Mouse (Mus musculus) cerebellum, adult 11 months (tissue): ENCODE results near the gene Kmt2d.
"Not testable (repeated sequence)": the region's sequence is repeated elsewhere in the genome, so short reads cannot be mapped to it uniquely, and the experiment has no call there.

Experiments used
- DNase-seq: peaks from one replicate; pipeline ENCODE4 v3.0.0; 2022

Kmt2d gene

DNA sequence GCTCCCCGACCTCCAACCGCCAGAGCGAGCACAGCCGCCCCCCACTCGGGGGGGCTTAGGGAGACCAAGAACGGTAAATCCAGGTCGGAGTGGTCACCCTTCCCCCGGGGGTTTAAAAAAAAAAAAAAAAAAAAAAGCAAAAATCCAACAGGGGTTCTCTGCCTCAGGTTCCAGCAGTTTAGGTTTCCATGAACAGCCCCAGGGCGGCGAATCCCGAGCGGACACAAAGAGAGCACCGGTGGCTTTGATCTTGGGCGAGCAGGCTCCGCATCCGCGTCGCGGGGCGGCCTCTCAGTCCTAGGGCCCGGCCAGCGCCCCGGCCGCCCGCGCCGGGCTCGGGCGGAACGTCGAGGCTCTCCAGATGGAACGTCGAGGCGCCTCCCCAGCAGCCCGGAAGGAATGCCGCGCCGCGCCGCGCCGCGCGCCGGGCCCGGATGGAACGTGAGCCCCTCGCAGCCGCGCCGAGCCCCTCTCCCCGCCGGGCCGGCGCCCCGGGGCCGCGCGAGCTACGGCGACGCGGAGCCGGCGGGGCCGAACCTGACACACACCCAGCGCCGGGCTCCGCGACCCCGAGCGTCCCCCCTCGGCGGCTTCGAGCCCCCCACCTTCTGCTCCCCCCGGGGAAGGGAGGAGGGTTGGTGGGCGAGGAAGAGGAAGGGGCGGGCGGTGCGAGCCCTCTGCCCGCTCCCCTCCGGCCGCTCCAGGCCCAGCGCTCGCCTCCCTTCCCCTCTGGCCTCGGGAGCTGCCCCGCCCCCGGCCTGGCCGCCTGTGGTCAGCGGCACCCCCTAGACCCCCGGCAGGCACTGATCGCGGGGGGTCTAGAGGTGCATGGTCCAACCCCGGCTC, at the start of gene Kmt2d:
TSS of gene Kmt2d (minus strand) at position 135 of the 846 bp plus-strand sequence.
- no peak for DNase-seq

DNA sequence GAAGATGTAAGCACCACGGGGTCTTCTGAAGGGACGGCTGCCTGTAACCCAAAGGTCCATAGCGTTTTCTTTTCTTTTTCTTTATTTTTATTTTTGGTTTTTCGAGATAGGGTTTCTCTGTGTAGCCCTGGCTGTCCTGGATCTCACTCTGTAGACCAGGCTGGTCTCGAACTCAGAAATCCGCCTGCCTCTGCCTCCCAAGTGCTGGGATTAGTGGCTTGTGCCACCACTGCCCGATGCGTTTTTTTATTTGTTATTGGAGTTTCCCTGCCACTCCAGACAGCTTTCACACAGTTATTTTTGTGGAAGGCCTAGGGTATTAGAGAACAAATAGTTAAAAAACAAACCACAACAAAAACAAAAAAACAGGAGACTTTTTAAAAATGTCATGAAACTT, 47.5 kb upstream of the Kmt2d start:
- not testable (repeated sequence) for DNase-seq

DNA sequence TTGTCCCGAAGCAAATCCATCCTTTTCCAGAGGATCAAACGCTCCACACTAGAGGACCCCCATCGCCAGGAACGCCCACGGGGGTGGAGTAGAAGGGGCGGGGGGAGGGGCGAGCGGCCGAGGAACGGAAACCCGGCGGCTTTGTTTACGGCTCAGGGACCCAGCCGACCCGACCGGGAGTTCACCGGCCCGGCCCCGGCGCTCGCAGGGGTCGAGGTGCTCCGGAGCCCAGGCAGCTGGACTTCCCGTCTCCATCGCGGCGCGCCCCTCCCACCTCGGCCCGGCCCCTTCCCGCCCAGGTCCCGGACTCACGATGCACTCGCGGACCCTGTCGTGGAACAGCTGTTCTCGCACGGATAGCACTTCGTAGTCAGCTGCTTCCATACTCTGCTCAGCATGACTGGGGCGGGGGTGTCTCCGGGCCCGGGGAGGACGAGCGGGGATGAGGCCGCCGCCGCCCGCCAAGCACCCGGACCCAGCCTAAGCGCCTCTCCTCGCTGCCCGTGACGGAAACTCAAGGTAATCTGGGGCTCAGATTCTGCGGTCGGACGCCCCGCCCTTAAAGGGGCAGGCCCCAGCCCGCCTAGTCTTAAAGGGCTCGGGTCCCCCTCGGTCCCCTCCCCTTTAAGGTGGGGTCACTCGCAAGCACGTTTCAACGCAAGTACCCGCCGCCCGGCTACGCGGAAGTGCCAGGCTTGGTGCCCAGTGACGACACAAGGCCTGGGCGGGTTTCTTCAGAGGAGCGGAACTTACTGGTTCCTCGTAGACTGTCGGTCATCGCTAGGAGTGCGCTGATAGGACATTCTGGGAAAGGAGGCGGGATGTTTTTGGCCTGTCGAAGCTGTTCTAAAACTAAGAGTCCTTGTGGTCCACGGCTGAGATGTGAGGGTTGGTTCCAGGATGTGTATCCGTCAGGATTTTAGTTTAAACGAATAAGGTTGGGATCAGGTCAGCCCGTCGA, 46.8 kb upstream of the Kmt2d start, which contains the start of gene Lmbr1l:
TSS of gene Lmbr1l (minus strand) at position 694 of the 961 bp plus-strand sequence.
- peak; percentile 98 for DNase-seq

DNA sequence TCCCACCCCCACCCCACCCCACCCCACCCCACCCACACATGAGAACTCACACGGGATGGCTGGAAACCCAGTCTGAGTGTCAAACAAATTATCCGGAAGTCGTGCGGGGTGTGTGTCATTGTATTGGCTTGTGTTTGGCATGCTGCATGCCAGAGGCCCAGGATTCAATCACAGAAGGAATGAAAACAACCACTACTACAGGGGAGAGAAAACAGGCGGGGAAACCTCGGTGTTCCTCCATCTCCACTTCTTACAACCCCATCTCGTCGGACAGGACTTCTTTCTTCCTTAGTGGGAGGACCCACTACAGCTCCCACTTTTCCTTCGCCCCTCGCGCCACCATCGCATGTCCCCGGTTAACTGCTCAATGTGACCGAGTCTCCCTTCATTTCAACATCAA, 46.1 kb upstream of the Kmt2d start:
- DNase-seq, result no peak

DNA sequence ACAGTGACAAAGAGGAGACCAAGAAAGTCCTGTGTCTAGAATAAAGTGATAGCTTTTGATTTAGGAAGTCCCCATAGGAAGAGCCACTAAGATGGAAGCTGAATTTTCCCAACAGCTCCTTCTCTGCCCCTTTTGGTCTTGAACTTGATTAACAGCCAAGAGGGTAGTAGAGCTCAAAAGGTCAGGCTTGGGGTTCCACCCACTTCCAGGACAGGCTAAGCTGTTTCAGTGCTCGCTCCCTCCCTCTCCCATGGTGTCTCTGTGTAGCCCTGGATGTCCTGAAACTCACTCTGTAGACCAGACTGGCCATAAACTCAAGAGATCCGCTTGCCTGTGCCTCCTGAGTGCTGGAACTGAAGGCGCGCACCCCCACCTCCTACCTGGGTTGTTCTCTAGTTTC, 45.0 kb upstream of the Kmt2d start:
- no peak for DNase-seq

DNA sequence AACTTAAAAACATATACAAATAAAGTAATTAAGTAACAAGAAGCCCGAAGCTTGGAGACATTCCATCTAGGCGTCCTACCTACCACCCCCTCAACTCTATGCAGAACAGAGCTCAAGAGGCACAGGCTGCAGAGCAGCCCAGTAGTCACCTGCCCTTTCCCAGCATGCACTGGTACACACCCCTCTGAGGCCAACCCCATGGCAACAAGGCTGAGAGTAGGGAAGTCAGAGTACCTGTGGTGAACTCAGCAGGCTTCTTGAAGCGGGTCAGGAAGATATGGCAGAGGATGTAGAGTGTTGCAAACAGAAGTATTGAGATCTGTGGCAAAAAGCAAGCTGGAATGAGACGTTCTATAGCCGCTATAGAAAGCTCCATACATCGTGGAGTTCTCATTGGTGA, 43.9 kb upstream of the Kmt2d start:
- no peak for DNase-seq

DNA sequence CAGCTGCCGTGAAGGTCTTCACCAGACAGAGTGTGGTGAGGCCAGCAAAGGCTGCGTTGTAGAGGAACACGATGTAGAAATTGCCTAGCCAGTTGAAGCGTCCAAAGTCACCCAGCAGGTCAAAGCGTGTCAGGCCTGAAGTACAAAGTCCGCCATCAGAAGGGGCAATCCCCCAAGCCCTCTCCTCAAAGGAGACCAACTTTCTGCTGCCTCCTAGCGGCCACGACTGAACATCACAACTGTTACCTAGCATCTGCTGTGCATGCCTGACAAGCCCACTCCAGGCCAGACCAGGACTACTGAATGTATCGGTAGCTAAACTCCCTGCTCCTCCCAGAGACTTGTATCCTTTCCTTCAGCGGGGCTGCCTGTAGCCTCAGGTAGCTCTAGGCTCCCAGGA, 33.7 kb upstream of the Kmt2d start:
- no peak for DNase-seq

DNA sequence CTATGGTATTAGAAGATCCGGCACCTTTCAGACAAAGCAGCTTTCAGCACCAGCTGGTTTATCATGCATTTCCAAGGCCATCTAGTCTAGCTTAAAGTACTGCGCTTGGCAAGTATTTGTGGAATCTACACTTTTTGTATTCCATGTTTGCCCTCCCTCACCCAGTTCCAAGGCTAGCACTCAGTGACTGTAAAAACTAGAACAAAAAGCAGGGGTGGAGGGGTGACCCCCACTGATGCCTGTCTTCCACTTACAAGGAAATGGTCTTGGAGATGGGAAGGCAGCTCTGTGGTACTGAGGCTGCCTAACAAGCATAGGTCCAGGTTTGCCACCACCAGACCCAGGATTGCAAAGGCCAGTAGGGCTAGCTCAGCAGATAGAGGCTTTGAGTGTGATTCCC, 31.6 kb upstream of the Kmt2d start:
- DNase-seq, result no peak

DNA sequence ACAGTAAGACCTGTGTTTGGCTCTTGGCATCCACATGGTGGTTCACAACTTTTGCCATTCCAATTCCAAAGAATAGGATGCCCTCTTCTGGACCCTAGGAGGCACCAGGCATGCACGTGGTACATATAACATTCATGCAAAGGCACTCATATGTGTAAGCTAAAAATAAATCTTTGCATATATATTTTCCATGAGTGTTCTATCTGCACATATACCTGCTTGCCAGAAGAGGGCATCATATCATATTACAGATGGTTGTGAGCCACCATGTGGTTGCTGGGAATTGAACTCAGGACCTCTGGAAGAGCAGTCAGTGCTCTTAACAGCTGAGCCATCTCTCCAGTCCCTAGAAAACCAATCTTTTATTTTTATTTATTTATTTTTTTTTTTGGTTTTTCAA, 30.5 kb upstream of the Kmt2d start:
- DNase-seq, result no peak

DNA sequence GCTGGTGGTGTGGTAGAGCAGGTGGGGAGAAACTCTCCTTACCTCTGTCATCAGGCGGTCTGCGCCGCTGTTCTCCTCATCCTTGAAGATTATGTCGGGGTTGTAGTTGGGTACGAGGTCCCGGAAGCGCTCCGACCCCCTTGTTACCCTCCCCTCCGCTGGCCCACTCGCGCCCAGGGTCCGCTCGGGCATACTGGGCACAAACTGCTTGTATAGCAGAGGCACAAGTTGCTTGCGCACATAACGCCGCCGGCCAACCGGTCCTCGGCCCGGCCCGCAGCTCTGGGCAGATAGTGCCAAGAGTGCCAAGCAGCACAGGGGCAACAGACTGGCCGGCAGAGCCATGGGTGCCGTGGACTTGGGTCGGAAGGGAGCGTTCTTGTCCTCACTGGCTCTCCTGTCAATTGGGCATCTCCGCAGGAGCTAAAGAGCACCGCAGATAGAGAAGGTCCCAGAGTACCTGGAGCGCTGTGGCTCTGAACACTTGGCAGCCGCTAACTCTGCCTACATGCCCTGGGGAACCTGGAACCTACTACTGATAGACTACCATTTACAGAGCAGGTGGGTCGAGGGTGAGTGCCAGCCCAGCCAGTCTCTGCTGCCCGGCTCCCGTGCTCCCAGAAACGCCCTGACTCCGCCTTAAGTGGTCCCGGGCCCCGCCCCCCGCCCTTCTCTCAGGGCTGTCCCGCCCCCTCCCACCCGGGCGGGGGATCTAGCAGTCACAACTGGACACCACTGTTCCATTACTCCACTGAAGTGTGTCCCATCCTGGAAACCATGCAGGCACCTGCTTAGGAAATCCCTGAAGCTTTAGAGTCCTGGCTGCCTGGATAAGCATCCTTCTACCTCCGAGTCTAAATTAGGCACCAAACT, 27.2 kb upstream of the Kmt2d start, which contains the start of gene Dhh:
TSS of gene Dhh (minus strand) at position 613 of the 873 bp plus-strand sequence.
- DNase-seq, result no peak

DNA sequence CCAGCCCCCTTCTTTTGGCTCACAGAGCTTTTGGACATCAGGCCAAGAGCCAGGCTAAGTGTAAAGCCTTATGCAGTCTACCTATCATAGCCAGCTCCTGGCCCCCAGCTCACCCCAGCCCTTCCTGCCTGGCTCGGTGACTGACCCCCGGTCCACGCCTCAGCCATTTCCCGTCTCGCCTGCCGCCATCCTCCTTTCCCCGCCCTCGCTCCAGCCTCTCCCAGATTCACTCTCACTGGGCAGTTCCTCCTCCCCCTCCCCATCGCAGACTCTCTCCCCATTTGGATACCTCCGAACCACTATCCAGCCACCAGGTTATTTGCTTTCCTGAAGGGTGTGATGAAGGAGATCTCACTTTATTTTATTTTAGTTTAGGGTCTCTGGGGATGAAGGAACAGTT, 26.5 kb upstream of the Kmt2d start:
- DNase-seq, result no peak

DNA sequence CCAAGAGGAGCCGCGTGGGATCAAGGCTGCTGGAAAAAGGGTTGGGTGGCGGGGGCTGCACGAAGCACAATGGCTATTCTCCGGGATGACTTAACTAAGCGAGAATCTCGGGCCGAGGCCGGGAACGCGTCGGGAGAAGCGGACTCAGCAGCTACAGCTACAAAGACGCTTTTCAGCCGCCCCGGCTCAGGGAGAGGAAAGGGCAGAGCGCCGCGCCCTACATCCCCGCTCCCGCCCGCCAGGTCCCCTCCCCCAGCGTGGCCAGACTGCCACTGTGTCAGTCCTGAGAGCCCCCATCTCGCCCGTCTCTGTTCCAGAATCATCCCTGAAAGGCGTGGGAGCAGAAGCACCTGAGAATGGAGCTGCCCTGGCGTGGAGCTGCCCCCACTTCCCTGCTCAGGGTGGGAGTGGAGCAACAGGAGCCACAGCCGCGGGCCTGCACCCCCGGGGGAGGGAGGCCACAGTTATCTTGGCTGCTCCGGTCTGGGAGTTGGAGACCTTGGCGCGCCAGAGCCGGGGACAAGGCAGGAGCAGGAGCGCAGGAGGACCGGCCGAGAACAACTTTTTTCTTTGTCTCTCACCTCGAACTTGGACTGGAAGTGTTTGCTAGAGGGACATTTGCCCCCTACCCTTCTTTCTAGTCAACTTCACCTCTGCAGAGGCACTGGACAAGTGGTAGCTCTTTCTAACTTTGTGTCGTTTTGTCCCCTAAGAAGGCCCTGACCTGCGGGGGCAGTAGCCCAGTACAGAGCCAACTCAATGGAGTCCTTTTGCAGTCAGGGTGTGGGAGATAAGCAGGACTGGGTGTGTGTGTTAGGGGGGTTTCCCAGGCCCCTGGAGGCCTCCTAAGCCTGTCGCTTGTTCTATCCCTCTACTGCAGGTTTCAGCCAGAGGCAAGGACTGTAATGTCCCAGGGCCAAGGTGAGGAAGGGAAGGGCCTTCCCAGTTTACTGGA, 24.9 kb upstream of the Kmt2d start:
- DNase-seq, result no peak

DNA sequence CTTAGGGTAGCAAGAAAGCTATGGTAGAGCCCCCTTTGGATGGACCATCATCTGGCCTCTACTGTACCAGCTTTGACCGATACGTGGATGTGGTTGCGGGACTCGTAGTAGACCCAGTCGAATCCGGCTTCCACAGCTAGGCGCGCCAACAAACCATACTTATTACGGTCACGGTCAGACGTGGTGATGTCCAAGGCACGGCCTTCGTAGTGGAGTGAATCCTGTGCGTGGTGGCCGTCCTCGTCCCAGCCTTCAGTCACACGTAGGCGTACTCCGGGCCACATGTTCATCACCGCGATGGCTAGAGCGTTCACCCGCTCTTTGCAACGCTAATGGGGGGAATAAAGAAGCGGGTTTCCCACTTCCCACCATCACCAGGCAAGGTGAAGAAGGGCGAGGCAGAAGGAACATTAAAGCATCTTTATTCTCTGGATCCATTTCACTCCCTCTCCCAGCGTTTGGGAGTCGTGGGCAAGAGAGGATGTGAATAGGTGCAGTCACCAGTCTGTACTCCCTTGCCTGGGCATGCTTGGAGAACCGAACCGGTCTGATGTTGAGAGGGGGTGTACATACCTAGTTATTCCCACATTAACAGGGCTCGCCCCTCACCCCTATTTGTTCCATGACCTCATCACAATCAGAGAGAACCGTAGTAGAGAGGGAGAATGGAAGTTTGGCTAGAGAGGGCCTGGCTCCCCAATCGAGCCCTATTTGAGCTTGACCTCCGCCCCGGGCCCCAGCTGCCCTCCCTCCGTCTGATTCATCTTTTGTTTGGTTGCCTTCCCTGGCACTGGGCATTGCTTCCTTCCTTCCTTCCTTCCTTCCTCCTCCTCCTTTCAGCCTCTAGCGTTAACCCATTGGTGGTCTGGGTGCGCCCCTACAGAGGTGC, 24.0 kb upstream of the Kmt2d start:
- DNase-seq, result no peak

DNA sequence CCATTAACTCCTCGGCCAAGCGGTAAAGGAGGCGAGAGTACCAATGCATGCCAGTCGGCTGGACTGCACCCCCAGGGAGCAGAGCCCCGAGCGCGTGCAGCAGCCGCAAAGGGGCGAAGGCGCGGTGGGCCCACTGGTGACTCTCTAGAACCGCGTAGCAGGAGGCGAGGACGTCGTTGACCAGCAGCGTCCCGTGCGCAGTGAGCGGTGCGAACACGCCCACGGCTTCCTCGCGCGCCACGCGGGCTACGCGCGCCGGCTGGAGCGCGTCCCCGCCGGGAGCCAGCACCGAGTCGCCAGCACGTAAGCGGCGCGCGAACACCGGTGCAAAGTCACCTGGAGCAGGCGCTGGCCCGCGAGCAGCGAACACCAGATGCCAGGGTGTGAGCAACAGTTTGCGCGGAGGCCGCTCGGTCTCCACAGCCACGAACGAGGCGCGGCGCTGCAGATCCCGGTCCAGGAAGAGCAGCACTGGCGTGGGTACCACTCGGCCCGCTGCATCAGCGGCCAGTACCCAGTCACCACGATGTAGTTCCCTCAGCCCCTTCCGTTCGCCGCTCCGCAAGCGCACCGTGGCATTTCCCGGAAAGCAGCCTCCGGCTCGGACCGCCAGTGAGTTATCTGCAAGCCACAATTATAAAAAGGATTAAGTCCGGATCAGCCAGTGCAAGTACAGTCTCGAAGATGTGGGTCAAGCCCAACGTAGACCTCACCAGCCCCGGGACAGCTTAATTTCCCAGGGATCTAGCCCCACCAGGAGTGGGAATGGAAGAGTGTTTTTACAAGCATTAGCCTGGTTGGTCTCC, 23.1 kb upstream of the Kmt2d start, which contains the start of gene Rhebl1:
TSS of gene Rhebl1 (minus strand) at position 601 of the 806 bp plus-strand sequence.
- DNase-seq, result no peak

DNA sequence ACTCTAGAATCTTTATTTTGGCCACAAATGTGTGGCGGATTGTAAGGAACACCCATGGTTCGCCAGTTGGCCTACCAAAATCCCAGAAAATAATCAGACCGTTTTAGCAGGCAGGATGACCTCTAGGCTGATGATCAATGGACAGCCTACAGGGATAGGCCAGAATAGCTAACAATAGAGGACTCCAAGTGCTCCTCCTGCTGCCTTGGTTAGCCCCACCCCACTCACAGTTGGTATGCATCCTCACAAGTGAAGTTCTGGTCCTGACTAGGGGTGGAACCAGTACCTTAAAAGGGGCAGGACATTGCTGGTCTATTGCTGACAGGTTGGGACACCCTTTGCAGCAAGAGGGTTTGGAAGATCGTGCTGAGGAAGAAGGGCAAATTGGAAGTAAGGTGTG, 22.0 kb upstream of the Kmt2d start:
- DNase-seq, result no peak

DNA sequence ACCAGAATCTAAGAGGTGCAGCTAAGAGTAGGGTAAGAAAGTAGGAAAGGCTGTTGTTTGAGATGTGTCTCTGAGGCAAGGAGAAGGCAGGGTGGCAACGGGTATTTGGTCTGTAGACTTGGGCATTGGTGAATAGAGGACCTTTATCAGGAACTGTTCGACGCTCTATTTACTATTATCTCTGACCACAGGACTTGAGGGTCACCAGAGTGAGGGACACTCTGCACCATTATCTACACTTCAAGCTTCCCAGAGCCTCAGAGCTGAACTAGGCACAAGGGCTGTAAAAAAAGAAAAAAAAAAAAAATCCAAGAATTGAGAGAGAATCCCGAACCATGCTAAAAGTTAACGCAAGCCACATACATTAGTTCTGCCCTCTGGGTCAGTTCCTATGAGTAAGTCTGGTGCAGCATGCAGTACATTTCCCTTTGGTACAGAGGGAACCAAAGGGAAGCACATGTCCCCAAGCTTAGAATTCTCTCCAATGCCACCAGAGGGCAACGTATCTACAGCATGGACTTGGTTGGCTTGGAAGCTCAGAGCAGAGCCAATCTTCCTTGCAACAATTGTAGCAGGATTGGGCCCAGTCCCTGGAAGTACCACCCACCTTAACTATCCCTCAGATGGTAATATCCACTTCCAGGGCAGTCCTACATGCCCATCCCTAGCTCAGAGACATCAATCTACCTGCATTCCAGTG, 21.1 kb upstream of the Kmt2d start:
- peak; percentile 64 for DNase-seq

DNA sequence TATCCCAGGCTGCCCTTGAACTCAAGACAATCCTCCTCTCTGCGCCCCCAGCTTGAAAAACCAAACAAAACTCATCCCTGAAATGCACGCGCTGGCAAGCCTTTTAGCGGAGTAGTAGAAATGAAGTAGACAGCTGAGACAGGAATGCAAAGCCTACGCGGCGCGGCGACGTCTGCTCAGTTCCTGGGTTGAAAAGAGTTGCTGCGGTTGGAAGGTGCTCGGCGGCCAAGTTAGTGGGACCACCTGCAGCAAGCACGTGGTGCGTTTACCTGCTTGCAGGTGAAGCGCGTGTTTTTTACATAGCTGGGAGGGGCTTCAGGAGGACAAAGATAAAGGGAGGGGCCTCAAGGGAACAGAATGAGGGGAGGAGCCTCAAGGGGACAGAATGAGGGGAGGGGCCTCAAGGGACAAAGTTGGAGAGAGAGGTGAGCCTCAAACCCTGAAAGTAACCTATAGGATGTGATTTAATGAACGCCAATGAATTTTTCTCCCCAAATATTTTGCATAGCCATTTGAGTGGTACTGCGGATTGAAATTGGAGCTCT, 20.3 kb upstream of the Kmt2d start:
- DNase-seq, result no peak

DNA sequence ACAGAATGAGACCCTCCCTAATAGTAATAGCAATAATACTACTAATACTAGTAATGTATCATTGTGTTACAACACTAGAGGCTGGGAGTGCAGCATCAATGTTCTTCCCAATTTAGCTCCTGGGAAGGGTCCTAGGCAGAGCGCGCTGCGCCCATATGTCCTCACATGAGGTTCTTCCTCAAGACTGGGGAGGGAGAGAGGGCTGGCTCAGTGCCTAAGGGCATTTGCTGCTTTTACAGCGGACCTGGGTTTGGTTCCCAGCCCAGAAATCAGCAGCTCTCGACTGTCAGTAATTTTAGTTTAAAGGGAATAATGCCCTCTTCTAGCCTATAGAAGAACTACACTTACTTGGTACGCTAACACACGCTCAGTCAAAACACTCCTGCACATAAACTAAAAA, 16.5 kb upstream of the Kmt2d start:
- DNase-seq, result no peak
